Mouse (Mus musculus): ENCODE data around the gene Olfr135. TPM values are rescaled to one million over a fixed set of nuclear protein-coding genes. Genes with fewer than 3 reads are reported as not detected.

Olfr135 gene
- polyA plus RNA-seq (2012; rRNA removed), result not detected in 2 replicates

DNA sequence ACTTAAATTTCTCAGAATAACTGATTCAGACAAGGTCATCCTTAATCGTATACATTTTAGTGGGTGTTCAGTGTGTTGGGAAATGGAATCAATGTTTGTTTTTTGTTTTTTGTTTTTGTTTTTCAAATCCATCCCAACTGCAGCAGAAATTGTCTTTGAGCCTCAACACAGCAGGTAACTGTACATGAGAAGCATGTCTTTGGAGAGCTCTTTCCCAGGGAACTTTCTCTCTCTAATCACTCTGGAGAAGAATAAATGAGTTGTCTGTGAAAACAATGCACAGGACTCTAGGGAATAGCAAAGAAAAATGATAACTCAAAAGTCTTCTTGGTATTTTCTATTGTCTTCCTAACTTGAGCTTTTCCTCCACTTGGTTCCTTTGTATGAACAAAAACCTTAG, at the start of gene Olfr135:
Olfr135 (plus strand) TSS at position 301 of the 400 bp plus-strand sequence.
- no peak for TF ChIP-seq CTCF (IDR thresholded peaks at IDR 0.05; ENCODE audit: control insufficient read depth, insufficient read depth, insufficient replicate concordance, low read depth, low read length)
- TF ChIP-seq POLR2A (IDR thresholded peaks at IDR 0.05; ENCODE audit: control insufficient read depth, low read depth, low read length), result no peak
- H3K36me3 ChIP-seq (ENCODE audit: control insufficient read depth, insufficient read depth, low read length), result no peaks in the 10 kb centered on the region
- H3K27ac ChIP-seq (ENCODE audit: control insufficient read depth, insufficient read depth, low read depth, low read length), result no peak within 1 kb of the TSS
- no peak within 1 kb of the TSS for H3K4me3 ChIP-seq (ENCODE audit: control insufficient read depth, low read depth, low read length)
- H3K27me3 ChIP-seq (ENCODE audit: control insufficient read depth, insufficient read depth, low read length), result no peaks in the 10 kb centered on the region
- no peaks in the 10 kb centered on the region for H3K4me1 ChIP-seq (ENCODE audit: control insufficient read depth, insufficient read depth, low read length)

DNA sequence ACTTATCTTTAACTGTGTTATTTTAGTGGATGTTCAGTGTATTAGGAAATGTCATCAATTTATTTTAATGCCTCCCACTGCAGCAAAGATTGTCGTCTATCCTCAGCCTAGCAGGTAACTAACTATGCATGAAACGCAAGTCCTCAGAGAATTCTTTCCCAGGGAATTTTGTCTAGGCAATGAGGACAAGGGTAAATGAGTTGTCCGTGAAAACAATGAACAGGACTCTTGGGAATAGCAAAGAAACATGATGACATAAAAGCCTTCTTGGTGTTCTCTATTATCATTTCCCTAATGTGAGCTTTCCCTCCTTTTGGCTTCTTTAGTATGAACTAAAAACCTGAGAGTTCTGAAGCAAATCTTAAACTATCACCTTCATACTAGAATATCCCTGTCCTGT, 33.0 kb upstream of the Olfr135 start, which contains the start of gene Olfr134:
Olfr134 (plus strand) TSS at position 301 of the 400 bp plus-strand sequence.
- Histone ChIP-seq H3K27ac (ENCODE audit: control insufficient read depth, insufficient read depth, low read depth, low read length) (no peak within 1 kb of the TSS), H3K27me3 (ENCODE audit: control insufficient read depth, insufficient read depth, low read length) (no peaks in the 10 kb centered on the region), H3K36me3 (ENCODE audit: control insufficient read depth, insufficient read depth, low read length) (no peaks in the 10 kb centered on the region), H3K4me3 (ENCODE audit: control insufficient read depth, low read depth, low read length) (no peak within 1 kb of the TSS), H3K4me1 (ENCODE audit: control insufficient read depth, insufficient read depth, low read length) (no peaks in the 10 kb centered on the region)
- TF ChIP-seq CTCF (IDR thresholded peaks at IDR 0.05; ENCODE audit: control insufficient read depth, insufficient read depth, insufficient replicate concordance, low read depth, low read length) (no peak), POLR2A (IDR thresholded peaks at IDR 0.05; ENCODE audit: control insufficient read depth, low read depth, low read length) (no peak)

Other genes with a start within 250 kb of the Olfr135 start
- not detected in 2 replicates for gene Olfr129, start 144.3 kb upstream of the Olfr135 start, polyA plus RNA-seq (2012; rRNA removed)
- not detected in 2 replicates for gene Olfr130, start 140.4 kb upstream of the Olfr135 start, polyA plus RNA-seq (2012; rRNA removed)
- not detected in 2 replicates for gene Olfr131, start 115.6 kb upstream of the Olfr135 start, polyA plus RNA-seq (2012; rRNA removed)
- not detected in 2 replicates for gene Olfr132, start 69.8 kb upstream of the Olfr135 start, polyA plus RNA-seq (2012; rRNA removed)
- not detected in 2 replicates for gene Olfr133, start 59.1 kb upstream of the Olfr135 start, polyA plus RNA-seq (2012; rRNA removed)
- gene Olfr134, start 32.9 kb upstream of the Olfr135 start, polyA plus RNA-seq (2012; rRNA removed), result not detected in 2 replicates
- not detected in 2 replicates for gene Olfr138, start 56.7 kb downstream of the Olfr135 start, polyA plus RNA-seq (2012; rRNA removed)
- gene Olfr137, start 103.2 kb downstream of the Olfr135 start, polyA plus RNA-seq (2012; rRNA removed), result not detected in 2 replicates
- gene Olfr136, start 125.5 kb downstream of the Olfr135 start, polyA plus RNA-seq (2012; rRNA removed), result not detected in 2 replicates
- gene Esp36, start 215.8 kb downstream of the Olfr135 start, polyA plus RNA-seq (2012; rRNA removed), result not detected in 2 replicates